Mouse (Mus musculus) gastrocnemius, postnatal 36 days (tissue): Measurements from ENCODE around the gene Cobl. TPM values are rescaled to one million over a fixed set of nuclear protein-coding genes. Genes with fewer than 3 reads are reported as not detected.

Experiments used
- DNase-seq, 2 experiments: peaks; one replicate each; pipeline ENCODE4 v3.0.0; 2022
- intact Hi-C: fragments of 180-260 bp; cut with DNase I; formaldehyde crosslinking; loops from one replicate; pipeline ENCODE4 v1.15.1; 2025
- total RNA-seq, 2 experiments: library from RNA; stranded (reverse); gene quantifications; 2 replicates each; pipeline ENCODE4 v1.2.3; 2021

Cobl gene
- total RNA-seq, 2 experiments from 2014 or later: 89.2 to 111 TPM

DNA sequence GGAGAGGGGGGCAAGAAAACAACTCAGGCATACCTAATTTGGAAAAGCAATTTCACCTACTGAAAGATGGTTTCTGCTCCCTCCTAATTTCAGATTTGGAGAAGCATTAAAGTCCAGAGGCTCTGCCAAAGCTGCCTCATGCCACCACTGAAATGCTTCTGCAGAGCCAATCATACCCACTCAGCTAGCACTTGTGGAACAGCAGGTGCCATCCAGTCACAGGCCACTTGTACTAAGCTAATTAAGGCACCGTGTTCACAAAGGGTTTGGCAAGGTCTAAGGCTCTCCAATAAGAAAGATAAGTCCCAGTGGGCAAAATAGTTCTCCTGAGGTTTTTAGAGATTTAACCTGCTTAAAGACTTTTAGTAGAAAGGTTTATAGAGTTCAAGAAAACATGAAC is 143.3 kb downstream of the Cobl start:
- intact Hi-C loops: no loop called here
- DNase-seq: no peak

DNA sequence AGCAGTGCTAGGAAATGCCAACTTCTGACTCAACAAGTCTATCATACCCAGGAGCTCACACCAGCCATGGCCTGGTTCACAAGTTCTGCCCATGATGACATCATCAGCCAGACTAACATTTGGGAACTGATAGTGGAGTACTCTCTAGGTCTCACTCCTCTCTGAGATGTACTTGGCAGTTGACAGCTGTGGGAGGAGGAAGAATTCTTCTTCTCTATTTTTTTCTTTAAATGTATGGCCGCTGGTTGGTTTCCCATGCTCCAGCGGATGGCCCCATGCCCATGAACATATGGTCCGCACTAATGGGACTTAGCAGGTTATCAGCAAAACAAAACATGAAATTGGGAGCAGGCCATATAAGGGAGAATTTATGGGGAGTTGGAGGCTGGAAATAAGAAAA is 145.4 kb downstream of the Cobl start:
- intact Hi-C loops: no loop called here
- no peak for DNase-seq

DNA sequence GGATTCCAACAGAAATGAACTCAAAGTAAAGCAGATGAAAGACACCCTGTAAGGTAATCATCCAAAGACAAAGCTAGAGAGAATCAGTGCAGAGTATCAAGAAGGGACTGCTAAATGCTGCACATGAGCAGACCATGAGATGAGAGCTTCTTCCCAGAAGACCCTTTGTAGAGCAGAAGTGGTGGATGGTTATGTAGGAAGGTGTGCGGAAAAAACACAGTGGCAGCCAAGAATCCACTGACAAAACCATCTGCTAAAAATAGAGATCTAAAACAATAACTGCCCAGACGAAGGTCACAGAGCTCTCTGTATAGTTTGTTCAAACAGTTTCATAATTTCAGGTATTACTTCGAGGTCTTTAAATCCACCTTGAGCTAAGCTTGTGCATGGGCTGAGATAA is 149.1 kb downstream of the Cobl start:
- intact Hi-C loops: loop anchor here (2.0 kb wide), 1 partner anchor 43 kb away; no protein-coding TSS in a partner anchor

DNA sequence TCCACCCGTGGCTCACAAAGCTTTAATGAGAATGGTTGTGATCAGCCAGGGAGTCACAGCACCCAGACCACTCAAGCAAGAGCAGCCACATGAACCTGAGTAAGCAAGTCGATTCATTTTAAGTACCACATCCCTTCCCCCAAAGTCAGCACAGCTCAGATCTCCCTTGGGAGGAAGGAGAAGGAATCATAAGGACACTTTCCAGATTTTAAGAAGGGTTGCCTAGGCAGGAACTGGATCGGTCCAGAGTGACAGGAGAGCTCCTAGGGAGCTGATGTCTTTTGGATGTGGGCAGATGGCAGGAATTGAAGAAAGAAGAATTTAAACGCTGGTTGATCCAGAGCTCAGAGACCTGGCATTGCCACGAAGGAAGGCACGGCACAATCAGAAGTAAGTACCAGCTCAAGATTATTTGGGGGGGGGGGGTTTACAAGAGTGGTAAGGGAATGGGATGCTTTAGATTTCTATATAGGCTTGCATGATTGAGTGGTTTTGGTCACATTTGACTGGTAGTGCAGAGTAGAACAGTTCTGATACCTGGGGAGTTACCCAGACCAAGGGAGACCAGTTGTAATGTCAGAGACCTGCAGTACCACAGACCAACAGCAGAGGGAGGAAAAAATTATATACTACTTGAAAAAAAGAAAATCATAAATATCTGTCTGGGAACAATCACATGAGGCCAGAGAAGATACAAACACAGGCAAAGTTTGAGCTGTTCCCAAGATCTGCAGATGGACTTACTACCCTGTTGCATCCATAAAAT is 150.3 kb downstream of the Cobl start:
- peak in 1 of 2 experiments; percentile 19 for DNase-seq

More for the DNA sequence above, 149.1 kb downstream of the Cobl start:
- DNase-seq: no peak

GRCm38 (mm10) chr11:12311419-12311818 is 153.3 kb downstream of the Cobl start:
- intact Hi-C loops: no loop called here
- no peak for DNase-seq

More for the DNA sequence above, 150.3 kb downstream of the Cobl start:
- intact Hi-C loops: loop anchor here (2.0 kb wide), 1 partner anchor 44 kb away; no protein-coding TSS in a partner anchor

GRCm38 (mm10) chr11:12309423-12310023 is 155.2 kb downstream of the Cobl start:
- no peak for DNase-seq

GRCm38 (mm10) chr11:12304879-12305278 is 159.9 kb downstream of the Cobl start:
- DNase-seq: no peak
- intact Hi-C loops: loop anchor here (10.0 kb wide), 1 partner anchor 230 kb away; no protein-coding TSS in a partner anchor

More at GRCm38 (mm10) chr11:12309423-12310023, 155.2 kb downstream of the Cobl start:
- intact Hi-C loops: loop anchor here (10.0 kb wide), 1 partner anchor 225 kb away; no protein-coding TSS in a partner anchor

DNA sequence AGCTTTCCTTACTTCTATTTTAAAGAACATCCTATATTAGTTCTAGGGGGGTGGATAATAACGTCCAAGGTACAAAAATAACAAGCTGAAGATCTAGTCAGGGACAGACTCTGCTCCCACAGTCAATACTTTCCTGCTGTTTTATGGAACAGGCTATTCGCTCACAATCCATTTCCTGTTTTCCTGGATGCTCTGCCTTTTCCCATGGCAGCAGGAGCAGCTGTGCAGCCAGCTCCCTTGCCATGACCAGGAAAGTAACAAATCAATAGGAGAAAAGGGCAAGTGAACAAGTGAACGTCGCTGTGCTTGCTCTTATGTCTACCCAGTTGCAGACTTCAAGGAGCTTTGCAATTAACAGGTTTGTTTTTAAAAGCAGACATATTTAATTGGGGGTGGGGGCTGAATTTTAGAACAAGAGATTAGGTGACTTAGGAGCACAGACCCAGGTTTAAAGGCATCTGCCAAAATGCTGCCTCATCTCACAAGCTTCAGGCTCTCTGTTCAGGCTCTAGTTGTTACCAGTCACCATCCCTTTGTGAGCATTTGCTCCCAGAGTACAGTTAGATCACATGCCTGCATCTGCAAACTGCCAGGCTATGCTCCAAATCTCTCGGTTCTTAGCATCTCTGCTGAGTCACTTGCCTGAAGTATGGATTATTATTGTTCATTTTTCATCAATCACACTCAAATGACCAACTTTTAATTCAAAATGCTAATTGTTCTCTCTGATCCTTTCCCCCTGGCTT is 164.9 kb downstream of the Cobl start:
- intact Hi-C loops: loop anchor here (2.0 to 10.0 kb wide), 2 partner anchors 47 to 235 kb away; no protein-coding TSS in a partner anchor
- no peak for DNase-seq

DNA sequence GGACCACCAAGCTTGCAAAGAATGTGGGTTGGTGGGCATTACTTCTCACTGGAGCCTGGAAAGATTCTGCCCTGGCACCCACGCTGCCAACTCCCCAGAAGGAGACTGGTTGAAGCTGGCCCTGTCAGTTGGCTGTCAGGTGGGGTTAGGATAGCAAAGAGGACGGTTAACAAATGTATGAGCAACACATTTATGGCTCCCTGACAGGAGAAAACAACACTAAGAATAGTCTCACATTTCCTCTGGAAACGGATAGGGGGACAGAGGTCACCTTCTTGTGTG is 173.2 kb downstream of the Cobl start:
- intact Hi-C loops: no loop called here
- DNase-seq: no peak

DNA sequence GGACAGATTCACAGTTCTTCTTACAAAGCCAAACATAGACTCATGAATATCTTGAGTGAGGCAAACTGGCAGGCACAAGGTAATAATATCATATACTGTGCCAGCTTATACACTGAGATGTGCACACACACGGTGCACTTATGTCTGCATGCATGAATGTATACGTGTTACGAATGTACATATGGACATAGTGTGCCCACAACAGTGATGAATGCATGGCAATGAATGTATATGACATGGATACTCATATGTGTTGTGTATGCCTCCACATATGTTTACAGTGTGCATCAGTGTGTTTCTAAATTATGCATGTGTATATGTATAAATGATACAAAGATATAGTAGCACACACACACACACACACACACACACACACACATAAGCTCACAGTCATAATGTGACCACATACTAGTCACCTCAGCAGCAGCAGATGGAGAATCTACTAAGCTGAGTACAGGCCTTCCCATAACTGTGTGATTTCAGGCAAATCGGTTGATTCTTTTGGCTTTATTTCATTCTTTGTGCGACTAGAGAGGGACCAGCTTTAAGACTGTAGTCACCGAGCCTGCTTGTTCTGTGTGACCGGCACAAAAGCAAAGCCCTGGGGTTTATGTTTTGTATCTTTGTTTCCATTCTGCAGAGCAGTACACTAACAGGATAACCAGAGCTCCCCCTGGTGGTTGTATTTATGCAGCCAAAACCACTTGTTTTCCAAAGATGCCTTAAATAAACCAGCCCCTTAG is 173.7 kb downstream of the Cobl start:
- intact Hi-C loops: no loop called here
- DNase-seq: peak; percentile 22 to 44

DNA sequence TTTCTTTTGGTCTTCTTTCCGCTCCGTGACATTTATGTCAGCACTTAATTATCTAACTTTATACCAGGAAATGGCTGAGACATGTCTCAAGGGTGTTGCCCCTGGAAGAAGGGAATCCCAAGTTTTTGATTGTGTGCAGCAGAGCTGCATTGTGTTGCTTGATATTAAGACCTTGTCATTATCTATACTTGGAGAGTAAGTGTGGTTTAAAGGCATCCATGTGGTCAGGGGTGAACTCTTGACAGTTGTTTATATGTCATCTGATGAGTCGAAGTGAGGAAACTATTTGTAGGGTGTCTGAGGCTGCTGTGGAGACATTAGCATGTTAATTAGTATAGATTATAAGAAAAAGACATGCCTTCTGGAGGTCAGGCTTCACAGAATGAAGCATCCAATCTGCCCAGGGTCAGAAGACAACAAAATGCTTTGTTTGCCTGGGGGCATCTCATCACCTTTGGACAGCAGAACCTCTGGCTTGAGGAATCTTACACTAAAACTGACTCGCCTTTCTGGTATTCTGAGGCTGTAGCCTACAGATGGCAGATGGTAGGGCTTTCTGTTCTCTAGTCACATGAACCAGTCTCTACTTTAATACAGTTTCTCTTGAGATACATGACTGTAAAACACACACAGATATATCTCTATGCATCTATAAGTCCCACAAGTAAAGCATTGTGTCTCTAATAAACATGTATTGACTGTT is 179.3 kb downstream of the Cobl start:
- DNase-seq: no peak
- intact Hi-C loops: loop anchor here (5.0 kb wide), 1 partner anchor 473 kb away; no protein-coding TSS in a partner anchor

- intact Hi-C loops: no loop called here
- no peak for DNase-seq
These were observed 184.0 kb downstream of the Cobl start for GRCm38 (mm10) chr11:12280711-12281110.

DNA sequence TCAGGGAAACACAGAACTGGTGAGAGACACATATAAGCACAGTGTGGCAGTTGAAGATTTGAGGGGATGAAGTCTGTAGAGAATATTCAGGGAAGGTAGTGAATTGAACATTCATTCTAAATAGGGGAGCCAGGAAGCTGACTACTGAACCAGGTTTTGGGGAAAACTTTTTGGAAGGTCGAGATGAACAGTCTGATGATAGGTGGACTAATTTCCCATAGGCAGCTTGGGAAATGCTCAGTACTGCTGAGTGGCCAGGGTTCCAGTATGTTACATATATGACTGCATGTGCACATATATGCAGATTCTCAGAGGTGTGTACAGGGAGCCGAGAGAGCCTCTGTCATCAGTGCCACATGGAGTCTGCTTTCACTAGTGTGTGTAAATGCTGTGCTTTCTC is 190.5 kb downstream of the Cobl start:
- intact Hi-C loops: no loop called here

GRCm38 (mm10) chr11:12273726-12274125 is 191.0 kb downstream of the Cobl start:
- no peak for DNase-seq
- intact Hi-C loops: no loop called here

More for the DNA sequence above, 190.5 kb downstream of the Cobl start:
- no peak for DNase-seq

GRCm38 (mm10) chr11:12258411-12258810 is 206.3 kb downstream of the Cobl start:
- intact Hi-C loops: no loop called here

GRCm38 (mm10) chr11:12257324-12258118 is 207.2 kb downstream of the Cobl start:
- intact Hi-C loops: no loop called here
- DNase-seq: no peak

More at GRCm38 (mm10) chr11:12258411-12258810, 206.3 kb downstream of the Cobl start:
- DNase-seq: no peak

- intact Hi-C loops: no loop called here
- no peak for DNase-seq
These were observed 219.3 kb downstream of the Cobl start for GRCm38 (mm10) chr11:12245327-12245915.

- no peak for DNase-seq
- intact Hi-C loops: no loop called here
These were observed 228.4 kb downstream of the Cobl start for GRCm38 (mm10) chr11:12236341-12236740.

GRCm38 (mm10) chr11:12234876-12235275 is 229.9 kb downstream of the Cobl start:
- DNase-seq: no peak
- intact Hi-C loops: no loop called here
